Mouse (Mus musculus) activated CD4-positive, CD25-positive, alpha-beta regulatory T cell, adult 4 months (primary cell): Measurements from ENCODE around the gene Hoxd8. TPM values are rescaled to one million over a fixed set of nuclear protein-coding genes. Genes with fewer than 3 reads are reported as not detected.

ENCODE experiments used
- polyA plus RNA-seq, 2 experiments: library from polyadenylated mRNA; unstranded; fragments of 100-300 nt; shearing (Covaris generic); gene quantifications; one replicate each; pipeline ENCODE4 v1.2.1; 2017

Gene Hoxd8
- polyA plus RNA-seq, 2 experiments from 2014 or later = not detected

Other genes with a start within 250 kb of the Hoxd8 start
- 10 to 100 TPM; 29.4 to 32.2 TPM for gene Lnpk, start 125.2 kb upstream of the Hoxd8 start, polyA plus RNA-seq
- not detected for gene Evx2, start 45.1 kb upstream of the Hoxd8 start, polyA plus RNA-seq
- gene Hoxd13, start 36.3 kb upstream of the Hoxd8 start, polyA plus RNA-seq = not detected
- gene Hoxd12, start 29.6 kb upstream of the Hoxd8 start, polyA plus RNA-seq = not detected
- not detected for gene Hoxd11, start 25.1 kb upstream of the Hoxd8 start, polyA plus RNA-seq
- gene Hoxd10, start 12.7 kb upstream of the Hoxd8 start, polyA plus RNA-seq = not detected
- not detected for gene Hoxd9, start 6.9 kb upstream of the Hoxd8 start, polyA plus RNA-seq
- not detected for gene Hoxd3, start 7.3 kb downstream of the Hoxd8 start, polyA plus RNA-seq
- not detected for gene Hoxd4, start 7.3 kb downstream of the Hoxd8 start, polyA plus RNA-seq
- not detected for gene Gm28230, start 22.1 kb downstream of the Hoxd8 start, polyA plus RNA-seq
- not detected for gene Hoxd1, start 58.4 kb downstream of the Hoxd8 start, polyA plus RNA-seq
- 10 to 100 TPM; 18.8 to 25.3 TPM for gene Mtx2, start 121.2 kb downstream of the Hoxd8 start, polyA plus RNA-seq